Mouse (Mus musculus): ENCODE measurements around the gene 4933416C03Rik. TPM values are rescaled to one million over a fixed set of nuclear protein-coding genes. Genes with fewer than 3 reads are reported as not detected.

4933416C03Rik gene
- total and polyA plus RNA-seq, 2 experiments from 2014 or later: not detected

DNA sequence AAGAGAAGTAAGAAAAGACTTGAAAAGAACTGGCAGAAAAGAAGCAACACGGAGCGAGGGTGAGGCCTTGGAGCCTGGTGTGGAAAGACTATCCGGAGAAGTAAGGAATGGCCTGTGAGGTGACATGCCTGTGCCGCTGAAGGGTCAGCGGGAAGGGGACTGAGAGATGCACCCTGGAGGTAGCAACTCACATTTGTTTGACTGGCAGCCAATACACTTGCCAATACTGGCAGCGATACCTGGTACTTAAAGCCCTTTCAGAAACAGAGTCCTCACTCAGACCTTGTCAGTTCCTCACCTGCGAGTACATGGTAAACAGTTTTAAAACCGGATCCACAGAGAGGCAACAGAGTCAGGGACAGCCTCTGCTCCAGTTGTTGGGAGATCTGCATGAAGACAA, 26.5 kb upstream of the 4933416C03Rik start:
- TF ChIP-seq CTCF (IDR thresholded peaks at IDR 0.05): no peak
- Histone ChIP-seq H3K9ac (replicated peaks; ENCODE audit: low read length, poor library complexity, severe bottlenecking) (no peak overlapping the region), H3K9me3 (ENCODE audit: low read length) (no peaks in the 10 kb centered on the region), H3K4me2 (ENCODE audit: low read depth, low read length, poor library complexity, severe bottlenecking) (no peak overlapping the region), H3K27ac (ENCODE audit: low read depth, low read length) (no peak overlapping the region), H3K36me3 (ENCODE audit: insufficient read depth, low read length) (no peaks in the 10 kb centered on the region), H3K4me3 (ENCODE audit: low read depth, low read length) (no peak overlapping the region), H3K27me3 (ENCODE audit: insufficient read depth, low read length) (no peaks in the 10 kb centered on the region), H3K4me1 (ENCODE audit: insufficient read depth, low read length) (no peaks in the 10 kb centered on the region)
- ATAC-seq (ENCODE audit: low FRiP score): no peak
- WGBS: 91% methylated on average over 8 of the region's 8 CpGs
- DNase-seq (ENCODE audit: low spot score): no peak

DNA sequence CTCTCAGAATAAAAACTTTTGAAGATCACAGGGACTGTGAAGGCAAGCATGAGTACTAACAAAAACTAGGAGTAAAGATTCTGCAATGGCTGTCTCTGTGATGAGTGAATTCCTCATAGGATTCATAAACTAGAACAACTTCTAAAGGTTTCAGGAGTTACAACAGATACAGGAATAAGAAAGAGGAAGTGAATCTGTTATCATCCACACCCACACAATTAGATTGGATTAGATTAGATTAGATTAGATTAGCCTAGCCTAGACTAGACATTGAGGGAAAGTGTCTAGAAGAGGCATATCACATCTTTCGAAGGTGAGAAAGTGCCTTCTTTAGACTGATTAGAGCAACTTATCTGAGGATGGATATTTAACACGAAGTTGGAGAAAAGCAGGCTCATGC, 21.5 kb upstream of the 4933416C03Rik start:
- 83% methylated on average over 2 of the region's 2 CpGs for WGBS
- no peak overlapping the region for H3K4me2 ChIP-seq (ENCODE audit: low read depth, low read length, poor library complexity, severe bottlenecking)
- no peak for DNase-seq (ENCODE audit: low spot score)

DNA sequence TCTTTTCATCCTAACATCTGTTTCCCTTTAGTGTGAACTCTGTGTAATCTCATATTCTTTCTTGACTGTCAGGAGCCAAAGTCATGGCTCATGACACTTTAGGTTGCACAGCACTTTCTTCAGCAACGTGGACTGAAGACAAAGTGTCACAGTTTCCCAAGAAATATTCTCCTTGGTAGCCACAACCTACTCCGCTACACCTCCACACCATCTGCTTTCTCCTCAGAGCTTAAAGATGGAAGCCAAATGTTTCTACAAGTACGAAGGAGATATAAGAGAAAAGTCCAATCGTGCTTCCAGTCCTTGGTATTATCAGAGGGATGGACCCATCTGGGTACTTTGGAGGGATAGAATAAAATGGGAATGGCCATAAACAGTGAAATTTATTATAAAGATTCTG, 18.5 kb upstream of the 4933416C03Rik start:
- TF ChIP-seq CTCF (IDR thresholded peaks at IDR 0.05): no peak
- no peaks in the 10 kb centered on the region for H3K9me3 ChIP-seq (ENCODE audit: low read length)
- H3K27me3 ChIP-seq (ENCODE audit: insufficient read depth, low read length): no peaks in the 10 kb centered on the region
- no peak overlapping the region for H3K9ac ChIP-seq (replicated peaks; ENCODE audit: low read length, poor library complexity, severe bottlenecking)
- no peak overlapping the region for H3K4me2 ChIP-seq (ENCODE audit: low read depth, low read length, poor library complexity, severe bottlenecking)
- H3K36me3 ChIP-seq (ENCODE audit: insufficient read depth, low read length): no peaks in the 10 kb centered on the region
- no peak overlapping the region for H3K27ac ChIP-seq (ENCODE audit: low read depth, low read length)
- WGBS: 89% methylated on average over 4 of the region's 4 CpGs
- no peak for ATAC-seq (ENCODE audit: low FRiP score)
- H3K4me1 ChIP-seq (ENCODE audit: insufficient read depth, low read length): no peaks in the 10 kb centered on the region
- no peak overlapping the region for H3K4me3 ChIP-seq (ENCODE audit: low read depth, low read length)
- DNase-seq (ENCODE audit: low spot score): no peak

More for the DNA sequence above, 21.5 kb upstream of the 4933416C03Rik start:
- no peaks in the 10 kb centered on the region for H3K9me3 ChIP-seq (ENCODE audit: low read length)
- H3K27ac ChIP-seq (ENCODE audit: low read depth, low read length): no peak overlapping the region
- no peaks in the 10 kb centered on the region for H3K27me3 ChIP-seq (ENCODE audit: insufficient read depth, low read length)
- ATAC-seq (ENCODE audit: low FRiP score): no peak
- H3K36me3 ChIP-seq (ENCODE audit: insufficient read depth, low read length): no peaks in the 10 kb centered on the region
- H3K4me1 ChIP-seq (ENCODE audit: insufficient read depth, low read length): no peaks in the 10 kb centered on the region
- H3K9ac ChIP-seq (replicated peaks; ENCODE audit: low read length, poor library complexity, severe bottlenecking): no peak overlapping the region
- no peak for TF ChIP-seq CTCF (IDR thresholded peaks at IDR 0.05)
- H3K4me3 ChIP-seq (ENCODE audit: low read depth, low read length): no peak overlapping the region

GRCm38 (mm10) chr10:116131223-116131622, 17.5 kb upstream of the 4933416C03Rik start:
- TF ChIP-seq CTCF (IDR thresholded peaks at IDR 0.05): no peak
- no peak overlapping the region for H3K4me3 ChIP-seq (ENCODE audit: low read depth, low read length)
- H3K27ac ChIP-seq (ENCODE audit: low read depth, low read length): no peak overlapping the region
- H3K9me3 ChIP-seq (ENCODE audit: low read length): no peaks in the 10 kb centered on the region
- ATAC-seq (ENCODE audit: low FRiP score): no peak
- 91% methylated on average over 4 of the region's 4 CpGs for WGBS
- no peak overlapping the region for H3K4me2 ChIP-seq (ENCODE audit: low read depth, low read length, poor library complexity, severe bottlenecking)
- no peaks in the 10 kb centered on the region for H3K36me3 ChIP-seq (ENCODE audit: insufficient read depth, low read length)
- no peak overlapping the region for H3K9ac ChIP-seq (replicated peaks; ENCODE audit: low read length, poor library complexity, severe bottlenecking)
- no peaks in the 10 kb centered on the region for H3K27me3 ChIP-seq (ENCODE audit: insufficient read depth, low read length)
- no peak for DNase-seq (ENCODE audit: low spot score)
- no peaks in the 10 kb centered on the region for H3K4me1 ChIP-seq (ENCODE audit: insufficient read depth, low read length)

DNA sequence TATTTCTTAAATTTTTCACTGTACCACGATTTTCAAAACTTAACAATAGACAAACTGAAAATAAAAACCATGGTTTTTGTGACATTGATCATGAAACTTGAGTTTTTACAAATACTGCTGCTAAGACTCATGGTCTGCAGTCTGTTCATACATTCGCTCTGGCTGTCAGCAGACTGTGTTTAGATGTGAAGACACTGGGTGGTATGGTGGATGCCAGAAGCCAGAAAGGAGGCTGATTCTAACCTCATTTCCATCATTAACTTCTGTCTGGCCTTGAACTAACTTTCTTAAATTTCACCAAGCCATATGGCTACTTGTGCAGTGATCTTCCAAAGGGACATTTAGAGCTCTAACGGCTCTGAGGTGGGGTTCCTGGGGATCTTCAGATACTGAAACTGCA, 16.7 kb upstream of the 4933416C03Rik start:
- Histone ChIP-seq H3K4me1 (ENCODE audit: insufficient read depth, low read length) (no peaks in the 10 kb centered on the region), H3K4me2 (ENCODE audit: low read depth, low read length, poor library complexity, severe bottlenecking) (no peak overlapping the region), H3K9ac (replicated peaks; ENCODE audit: low read length, poor library complexity, severe bottlenecking) (no peak overlapping the region), H3K27ac (ENCODE audit: low read depth, low read length) (no peak overlapping the region), H3K36me3 (ENCODE audit: insufficient read depth, low read length) (no peaks in the 10 kb centered on the region), H3K9me3 (ENCODE audit: low read length) (no peaks in the 10 kb centered on the region), H3K27me3 (ENCODE audit: insufficient read depth, low read length) (no peaks in the 10 kb centered on the region), H3K4me3 (ENCODE audit: low read depth, low read length) (no peak overlapping the region)
- DNase-seq (ENCODE audit: low spot score) (no peak), ATAC-seq (ENCODE audit: low FRiP score) (no peak)
- 84% methylated on average over 3 of the region's 3 CpGs for WGBS
- TF ChIP-seq CTCF (IDR thresholded peaks at IDR 0.05): no peak

DNA sequence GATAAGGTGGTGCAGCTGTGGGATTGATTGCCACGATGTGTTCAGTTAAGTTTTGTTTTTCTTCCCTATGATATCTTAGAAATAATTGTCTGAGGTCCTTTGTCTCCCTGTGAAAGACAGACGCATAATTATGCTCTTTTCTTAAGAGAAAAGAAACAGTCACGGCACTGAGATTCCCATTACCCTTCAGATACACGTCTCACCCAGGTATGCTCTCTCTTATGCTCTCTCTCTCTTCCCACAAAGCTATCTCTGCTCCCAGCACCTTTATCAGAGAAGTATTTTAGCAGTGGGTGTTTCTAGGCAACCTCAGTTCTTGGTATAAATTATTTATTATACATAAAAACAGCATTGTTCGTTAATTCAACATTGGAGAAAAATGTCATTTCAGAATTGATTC, 11.6 kb upstream of the 4933416C03Rik start:
- Histone ChIP-seq H3K36me3 (ENCODE audit: insufficient read depth, low read length) (no peaks in the 10 kb centered on the region), H3K27ac (ENCODE audit: low read depth, low read length) (no peak overlapping the region), H3K4me3 (ENCODE audit: low read depth, low read length) (no peak overlapping the region), H3K9ac (replicated peaks; ENCODE audit: low read length, poor library complexity, severe bottlenecking) (no peak overlapping the region), H3K4me2 (ENCODE audit: low read depth, low read length, poor library complexity, severe bottlenecking) (no peak overlapping the region), H3K9me3 (ENCODE audit: low read length) (no peaks in the 10 kb centered on the region), H3K27me3 (ENCODE audit: insufficient read depth, low read length) (no peaks in the 10 kb centered on the region), H3K4me1 (ENCODE audit: insufficient read depth, low read length) (no peaks in the 10 kb centered on the region)
- no peak for TF ChIP-seq CTCF (IDR thresholded peaks at IDR 0.05)
- no peak for ATAC-seq (ENCODE audit: low FRiP score)
- WGBS: 52% methylated on average over 5 of the region's 5 CpGs
- no peak for DNase-seq (ENCODE audit: low spot score)
